Mouse (Mus musculus) intestine, postnatal 0 days (tissue): ENCODE results near the gene Unc13a. TPM values are rescaled to one million over a fixed set of nuclear protein-coding genes. Genes with fewer than 3 reads are reported as not detected.
A peak's percentile ranks its signal among the peaks of the same experiment; 100 is the strongest.

ENCODE experiments used
- ATAC-seq: fragments of 200-750 bp; cut with Nextera tagmentation; 2 replicates; pipeline ENCODE4 v1.8.0; 2017; ENCODE audit warnings: mild to moderate bottlenecking, moderate TSS enrichment, moderate library complexity
- H3K27ac ChIP-seq: fragments of 300-500 bp; sonication (generic); 2 replicates; pipeline ENCODE4 v1.5.1; 2014; ENCODE audit warnings: mild to moderate bottlenecking, low read depth, low read length, moderate library complexity
- H3K27me3 ChIP-seq: fragments of 300-500 bp; sonication (generic); replicated peaks from 2 replicates; pipeline ENCODE4 v1.6.1; 2014; ENCODE audit warnings: low read length, mixed read lengths; ENCODE audit not compliant: control insufficient read depth, insufficient read depth
- H3K36me3 ChIP-seq: fragments of 300-500 bp; sonication (generic); 2 replicates; pipeline ENCODE4 v1.6.1; 2014; ENCODE audit warnings: mild to moderate bottlenecking, moderate library complexity; ENCODE audit not compliant: control insufficient read depth, insufficient read depth
- H3K4me1 ChIP-seq: fragments of 300-500 bp; sonication (generic); replicated peaks from 2 replicates; pipeline ENCODE4 v1.6.1; 2014; ENCODE audit warnings: antibody characterized with exemption, low read length, mixed read lengths; ENCODE audit not compliant: control insufficient read depth, insufficient read depth
- H3K4me2 ChIP-seq: fragments of 300-500 bp; sonication (generic); replicated peaks from 2 replicates; pipeline ENCODE4 v1.6.1; 2014; ENCODE audit warnings: low read depth, mild to moderate bottlenecking, moderate library complexity
- H3K4me3 ChIP-seq: fragments of 300-500 bp; sonication (generic); 2 replicates; pipeline ENCODE4 v1.5.1; 2014; ENCODE audit warnings: low read depth, low read length
- H3K9ac ChIP-seq: fragments of 300-500 bp; sonication (generic); 2 replicates; pipeline ENCODE4 v1.6.1; 2014; ENCODE audit warnings: mild to moderate bottlenecking, low read depth, low read length
- H3K9me3 ChIP-seq: fragments of 300-500 bp; sonication (generic); 2 replicates; pipeline ENCODE4 v1.6.1; 2016; ENCODE audit warnings: mixed run types; ENCODE audit not compliant: control insufficient read depth
- CTCF ChIP-seq: sonication (generic); IDR thresholded peaks from 2 replicates; pipeline ENCODE4 v1.5.1; 2016; ENCODE audit warnings: low read depth, mild to moderate bottlenecking, control low read depth, antibody characterized with exemption, moderate library complexity
- WGBS: fragments of 180-500 bp; shearing (Covaris S2); extraction: QIAGEN DNeasy Blood & Tissue Kit; methylation state at CpG from one replicate; pipeline ENCODE4 v1.1.7; 2014; 5-methylcytosine and 5-hydroxymethylcytosine counted together
- polyA plus RNA-seq: library from polyadenylated mRNA; unstranded; fragments of >200 nt; fragmentation: Nextera tagmentation; extraction: Ambion mirVana; gene quantifications from 2 replicates; pipeline ENCODE4 v1.2.1, GENCODE M21; 2015

Gene Unc13a
- polyA plus RNA-seq, 1 experiment from 2014 or later = 0.72 TPM

DNA sequence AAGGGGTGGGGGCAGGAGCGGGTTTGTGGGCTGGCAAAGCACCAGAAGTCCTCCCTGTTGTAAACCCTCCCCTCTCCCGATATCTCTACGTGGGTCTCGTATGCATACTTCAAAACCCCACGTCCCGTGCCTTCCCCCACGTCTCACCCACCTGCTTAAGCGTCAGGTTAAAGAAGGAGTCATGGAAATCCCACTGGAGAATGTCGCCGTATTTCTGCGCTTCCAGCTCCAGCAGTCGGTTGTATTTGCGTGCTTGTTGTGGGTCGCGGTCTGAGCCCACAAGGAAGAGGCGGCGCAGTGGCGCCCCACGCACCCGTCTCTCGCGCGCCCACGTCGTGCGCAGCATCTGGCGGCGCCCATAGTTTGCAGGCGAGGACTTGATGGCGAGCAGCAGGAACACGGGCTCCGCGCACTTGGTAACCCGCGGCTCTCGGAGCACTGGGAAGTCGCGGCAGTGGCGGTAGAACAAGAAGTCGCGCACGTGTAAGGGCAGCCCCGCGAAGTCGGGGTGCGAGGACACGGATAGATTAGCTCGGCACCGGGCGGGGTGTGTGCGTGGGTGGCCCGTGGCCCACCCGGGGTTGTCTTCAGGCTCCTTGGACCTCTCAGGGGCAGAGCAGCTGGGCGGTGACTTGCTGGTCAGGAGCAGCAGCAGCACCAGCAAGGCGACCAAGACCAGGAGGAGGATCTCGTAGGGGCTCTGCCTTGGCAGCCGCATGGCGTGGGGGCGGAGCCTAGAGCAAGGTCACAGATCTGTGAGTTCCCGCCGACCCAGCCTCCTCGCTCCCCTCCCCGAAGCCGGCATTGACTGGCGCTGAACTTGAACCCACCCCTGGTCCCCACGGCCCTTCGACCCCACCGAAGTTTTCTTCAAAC lies 21.8 kb upstream of the Unc13a start:
- ATAC-seq = 0 out of 2 replicates have a peak, but pooled peaks have one; percentile 20
- Histone ChIP-seq H3K4me1 (no peaks in the 10 kb centered on the region), H3K4me2 (no peak overlapping the region)

GRCm38 (mm10) chr8:71692509-71692908 lies 21.0 kb upstream of the Unc13a start:
- Histone ChIP-seq H3K9ac (no peak overlapping the region), H3K27ac (no peak overlapping the region), H3K27me3 (peaks cover 50% of the 10 kb centered on the region), H3K4me1 (no peaks in the 10 kb centered on the region), H3K4me2 (no peak overlapping the region), H3K4me3 (no peak overlapping the region), H3K36me3 (peaks cover 19% of the 10 kb centered on the region; the same call in 1 of the 2 replicates), H3K9me3 (no peaks in the 10 kb centered on the region)
- 44% methylated on average over 30 of the region's 30 CpGs for WGBS
- no peak for ATAC-seq
- TF ChIP-seq CTCF = no peak

More for the DNA sequence above, 21.8 kb upstream of the Unc13a start:
- no peak overlapping the region for H3K9ac ChIP-seq
- H3K4me3 ChIP-seq = no peak overlapping the region
- H3K36me3 ChIP-seq = peaks cover 19% of the 10 kb centered on the region; the same call in 1 of the 2 replicates
- 33% methylated on average over 68 of the region's 68 CpGs for WGBS
- H3K27ac ChIP-seq = no peak overlapping the region
- H3K27me3 ChIP-seq = peaks cover 41% of the 10 kb centered on the region
- H3K9me3 ChIP-seq = no peaks in the 10 kb centered on the region
- no peak for TF ChIP-seq CTCF

DNA sequence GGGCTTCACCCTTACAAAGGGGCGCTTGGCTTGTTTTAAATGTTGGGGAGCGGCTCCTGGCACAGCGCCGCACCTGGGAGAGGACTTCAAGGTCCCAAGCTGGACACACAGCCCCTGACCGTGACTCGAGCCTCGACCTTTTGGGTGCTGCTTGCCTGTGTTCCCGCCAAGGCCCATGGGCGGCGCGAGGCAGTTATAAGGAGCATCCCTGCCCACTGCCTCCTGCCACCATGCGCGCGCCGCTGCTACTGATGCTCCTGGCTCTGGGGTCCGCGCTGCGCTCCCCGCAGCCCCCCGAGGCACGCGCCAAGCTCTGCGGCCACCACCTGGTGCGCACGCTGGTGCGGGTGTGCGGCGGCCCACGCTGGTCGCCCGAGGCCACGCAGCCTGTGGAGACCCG lies 17.5 kb upstream of the Unc13a start, which contains the start of gene Insl3:
Insl3 (plus strand) TSS at position 187 of the 400 bp plus-strand sequence.
- H3K4me3 ChIP-seq = no peak within 1 kb of the TSS
- H3K4me2 ChIP-seq = no peak within 1 kb of the TSS
- H3K9ac ChIP-seq = no peak within 1 kb of the TSS
- peaks cover 19% of the 10 kb centered on the region; the same call in 1 of the 2 replicates for H3K36me3 ChIP-seq
- WGBS = 12% methylated on average over 33 of the region's 33 CpGs
- H3K27ac ChIP-seq = no peak within 1 kb of the TSS
- peaks cover 4% of the 10 kb centered on the region; the same call in 1 of the 2 replicates for H3K4me1 ChIP-seq
- H3K27me3 ChIP-seq = peaks cover 82% of the 10 kb centered on the region
- no peak for TF ChIP-seq CTCF
- ATAC-seq = no peak
- no peaks in the 10 kb centered on the region for H3K9me3 ChIP-seq

DNA sequence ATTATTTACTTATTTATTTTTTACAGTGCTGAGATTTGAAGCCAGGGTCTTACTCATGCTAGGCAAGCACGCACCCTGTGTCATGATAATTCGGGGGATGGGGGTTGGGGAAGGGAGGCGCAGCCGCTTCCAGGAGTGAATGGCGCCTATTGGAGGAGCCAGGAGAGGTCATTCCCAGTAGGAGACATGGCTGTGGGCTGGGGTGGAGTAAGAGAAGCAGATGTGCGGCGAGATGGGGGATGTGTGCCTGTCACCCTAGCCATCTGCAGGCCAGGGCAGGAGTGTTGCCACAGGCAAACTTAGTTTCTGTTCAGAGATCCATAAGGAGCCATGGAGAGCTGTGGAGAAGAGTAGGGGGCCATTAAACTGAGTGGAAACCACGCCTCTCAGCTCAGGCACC lies 16.1 kb upstream of the Unc13a start:
- no peak for ATAC-seq
- no peaks in the 10 kb centered on the region for H3K9me3 ChIP-seq
- no peak overlapping the region for H3K27ac ChIP-seq
- no peak overlapping the region for H3K4me2 ChIP-seq
- no peak overlapping the region for H3K9ac ChIP-seq
- no peak overlapping the region for H3K4me3 ChIP-seq
- TF ChIP-seq CTCF = no peak
- 14% methylated on average over 8 of the region's 8 CpGs for WGBS
- peaks cover 17% of the 10 kb centered on the region; the same call in 1 of the 2 replicates for H3K36me3 ChIP-seq
- peaks cover 70% of the 10 kb centered on the region for H3K27me3 ChIP-seq
- peaks cover 4% of the 10 kb centered on the region; the same call in 1 of the 2 replicates for H3K4me1 ChIP-seq

- Histone ChIP-seq H3K27me3 (peaks cover 71% of the 10 kb centered on the region), H3K9ac (no peak overlapping the region), H3K4me1 (peaks cover 4% of the 10 kb centered on the region; the same call in 1 of the 2 replicates), H3K9me3 (no peaks in the 10 kb centered on the region), H3K36me3 (peaks cover 13% of the 10 kb centered on the region; the same call in 1 of the 2 replicates), H3K27ac (no peak overlapping the region), H3K4me2 (peak overlapping the region; percentile 52), H3K4me3 (peak overlapping the region; percentile 23)
- TF ChIP-seq CTCF = no peak
- WGBS = 7% methylated on average over 23 of the region's 23 CpGs
- peak; percentile 16; the same call in 1 of the 2 replicates for ATAC-seq
Observed at GRCm38 (mm10) chr8:71686143-71686734, 14.7 kb upstream of the Unc13a start.

- WGBS = 7% methylated on average over 29 of the region's 29 CpGs
- H3K4me1 ChIP-seq = peaks cover 4% of the 10 kb centered on the region; the same call in 1 of the 2 replicates
- TF ChIP-seq CTCF = peak; percentile 61
- no peaks in the 10 kb centered on the region for H3K9me3 ChIP-seq
- no peak overlapping the region for H3K9ac ChIP-seq
- H3K4me3 ChIP-seq = 0 out of 2 replicates have a peak overlapping the region, but pooled peaks have one; percentile 13
- no peak overlapping the region for H3K27ac ChIP-seq
- peaks cover 67% of the 10 kb centered on the region for H3K27me3 ChIP-seq
- peaks cover 15% of the 10 kb centered on the region; the same call in 1 of the 2 replicates for H3K36me3 ChIP-seq
- ATAC-seq = peak; percentile 7; the same call in 1 of the 2 replicates
- peak overlapping the region; percentile 52 for H3K4me2 ChIP-seq
Observed at GRCm38 (mm10) chr8:71685573-71685972, 14.0 kb upstream of the Unc13a start.
